Mouse (Mus musculus) hindbrain, embryonic 12.5 days (tissue): ENCODE measurements around the gene Garnl3. TPM values are rescaled to one million over a fixed set of nuclear protein-coding genes. Genes with fewer than 3 reads are reported as not detected.
"Not testable (repeated sequence)": the region's sequence is repeated elsewhere in the genome, so short reads cannot be mapped to it uniquely, and the experiment has no call there.

Experiments used
- ATAC-seq: fragments of 200-750 bp; cut with Nextera tagmentation; 2 replicates; pipeline ENCODE4 v1.8.0; 2017; ENCODE audit warnings: moderate TSS enrichment; ENCODE audit not compliant: low FRiP score
- H3K27ac ChIP-seq: fragments of 300-500 bp; sonication (generic); 2 replicates; pipeline ENCODE4 v1.5.1; 2016; ENCODE audit warnings: mild to moderate bottlenecking
- H3K27me3 ChIP-seq: fragments of 300-500 bp; sonication (generic); 2 replicates; pipeline ENCODE4 v1.6.1; 2016; ENCODE audit warnings: mild to moderate bottlenecking
- H3K36me3 ChIP-seq: fragments of 300-500 bp; sonication (generic); 2 replicates; pipeline ENCODE4 v1.6.1; 2016; ENCODE audit warnings: mild to moderate bottlenecking
- H3K4me1 ChIP-seq: fragments of 300-500 bp; sonication (generic); 2 replicates; pipeline ENCODE4 v1.6.1; 2016
- H3K4me2 ChIP-seq: fragments of 300-500 bp; sonication (generic); replicated peaks from 2 replicates; pipeline ENCODE4 v1.6.1; 2016; ENCODE audit warnings: mild to moderate bottlenecking
- H3K4me3 ChIP-seq: fragments of 300-500 bp; sonication (generic); 2 replicates; pipeline ENCODE4 v1.5.1; 2016; ENCODE audit warnings: mild to moderate bottlenecking
- H3K9ac ChIP-seq: fragments of 300-500 bp; sonication (generic); 2 replicates; pipeline ENCODE4 v1.6.1; 2016; ENCODE audit warnings: mild to moderate bottlenecking, moderate library complexity
- H3K9me3 ChIP-seq: fragments of 300-500 bp; sonication (generic); replicated peaks from 2 replicates; pipeline ENCODE4 v1.6.1; 2016; ENCODE audit warnings: mild to moderate bottlenecking
- WGBS: fragments of 180-500 bp; shearing (Covaris S2); methylation state at CpG from one replicate; pipeline ENCODE4 v1.1.7; 2016; 5-methylcytosine and 5-hydroxymethylcytosine counted together
- polyA plus RNA-seq: library from polyadenylated mRNA; unstranded; fragments of >200 nt; fragmentation: Nextera tagmentation; extraction: Ambion mirVana; gene quantifications from 2 replicates; pipeline ENCODE4 v1.2.1, GENCODE M21; 2016

Gene Garnl3
- polyA plus RNA-seq, 1 experiment from 2014 or later = 20.6 TPM

- ATAC-seq = no peak
- Histone ChIP-seq H3K9ac (no peak overlapping the region), H3K4me1 (no peaks in the 10 kb centered on the region), H3K4me2 (no peak overlapping the region), H3K27ac (no peak overlapping the region), H3K27me3 (no peaks in the 10 kb centered on the region), H3K9me3 (no peaks in the 10 kb centered on the region), H3K36me3 (no peaks in the 10 kb centered on the region), H3K4me3 (no peak overlapping the region)
- 74% methylated on average over 6 of the region's 6 CpGs for WGBS
These were observed 8.6 kb downstream of the Garnl3 start for GRCm38 (mm10) chr2:33122856-33123255.

- H3K4me3 ChIP-seq = no peak overlapping the region
- no peaks in the 10 kb centered on the region for H3K36me3 ChIP-seq
- H3K27me3 ChIP-seq = no peaks in the 10 kb centered on the region
- no peak for ATAC-seq
- no peaks in the 10 kb centered on the region for H3K9me3 ChIP-seq
- H3K4me2 ChIP-seq = no peak overlapping the region
- H3K9ac ChIP-seq = no peak overlapping the region
- no peak overlapping the region for H3K27ac ChIP-seq
- WGBS = 84% methylated on average over 8 of the region's 8 CpGs
- no peaks in the 10 kb centered on the region for H3K4me1 ChIP-seq
These were observed 30.9 kb downstream of the Garnl3 start for GRCm38 (mm10) chr2:33100536-33100935.

- H3K9me3 ChIP-seq, H3K4me2 ChIP-seq, H3K36me3 ChIP-seq, H3K9ac ChIP-seq, H3K4me3 ChIP-seq, H3K27me3 ChIP-seq, H3K27ac ChIP-seq, H3K4me1 ChIP-seq, ATAC-seq: not testable (repeated sequence)
- WGBS = 86% methylated on average over 12 of the region's 12 CpGs
These were observed 34.1 kb downstream of the Garnl3 start for GRCm38 (mm10) chr2:33097326-33097725.

GRCm38 (mm10) chr2:33095221-33095671 lies 36.2 kb downstream of the Garnl3 start:
- Histone ChIP-seq H3K4me3 (no peak overlapping the region), H3K9me3 (no peaks in the 10 kb centered on the region), H3K27me3 (no peaks in the 10 kb centered on the region), H3K4me2 (no peak overlapping the region), H3K36me3 (no peaks in the 10 kb centered on the region), H3K4me1 (no peaks in the 10 kb centered on the region), H3K27ac (no peak overlapping the region), H3K9ac (no peak overlapping the region)
- no peak for ATAC-seq
- 82% methylated on average over 10 of the region's 10 CpGs for WGBS

- no peak overlapping the region for H3K4me3 ChIP-seq
- no peaks in the 10 kb centered on the region for H3K9me3 ChIP-seq
- H3K27me3 ChIP-seq = no peaks in the 10 kb centered on the region
- no peak overlapping the region for H3K9ac ChIP-seq
- WGBS = 89% methylated on average over 8 of the region's 8 CpGs
- no peak for ATAC-seq
- H3K36me3 ChIP-seq = no peaks in the 10 kb centered on the region
- H3K27ac ChIP-seq = no peak overlapping the region
- no peaks in the 10 kb centered on the region for H3K4me1 ChIP-seq
- no peak overlapping the region for H3K4me2 ChIP-seq
These were observed 40.6 kb downstream of the Garnl3 start for GRCm38 (mm10) chr2:33090620-33091520.

- not testable (repeated sequence) for H3K4me3 ChIP-seq, ATAC-seq, H3K9me3 ChIP-seq, H3K27ac ChIP-seq, H3K36me3 ChIP-seq, H3K9ac ChIP-seq, H3K27me3 ChIP-seq, H3K4me2 ChIP-seq, H3K4me1 ChIP-seq
- WGBS = 75% methylated on average over 1 of the region's 1 CpGs
These were observed 41.4 kb downstream of the Garnl3 start for GRCm38 (mm10) chr2:33090033-33090400.

- 91% methylated on average over 5 of the region's 5 CpGs for WGBS
These were observed 42.0 kb downstream of the Garnl3 start for GRCm38 (mm10) chr2:33089356-33090032.

GRCm38 (mm10) chr2:33086671-33087363 lies 44.6 kb downstream of the Garnl3 start:
- no peaks in the 10 kb centered on the region for H3K27me3 ChIP-seq
- no peak overlapping the region for H3K27ac ChIP-seq
- H3K9ac ChIP-seq = no peak overlapping the region
- no peak for ATAC-seq
- H3K36me3 ChIP-seq = no peaks in the 10 kb centered on the region
- H3K4me3 ChIP-seq = no peak overlapping the region
- WGBS = 88% methylated on average over 7 of the region's 7 CpGs
- no peaks in the 10 kb centered on the region for H3K4me1 ChIP-seq
- H3K9me3 ChIP-seq = no peaks in the 10 kb centered on the region
- no peak overlapping the region for H3K4me2 ChIP-seq

More at GRCm38 (mm10) chr2:33089356-33090032, 42.0 kb downstream of the Garnl3 start:
- Histone ChIP-seq H3K4me2 (no peak overlapping the region), H3K9ac (no peak overlapping the region), H3K27ac (no peak overlapping the region), H3K4me1 (no peaks in the 10 kb centered on the region), H3K27me3 (no peaks in the 10 kb centered on the region), H3K9me3 (no peaks in the 10 kb centered on the region), H3K36me3 (no peaks in the 10 kb centered on the region), H3K4me3 (no peak overlapping the region)
- ATAC-seq = no peak

GRCm38 (mm10) chr2:33086016-33086596 lies 45.3 kb downstream of the Garnl3 start:
- ATAC-seq = no peak
- no peak overlapping the region for H3K4me2 ChIP-seq

GRCm38 (mm10) chr2:33084221-33084620 lies 47.2 kb downstream of the Garnl3 start:
- H3K27me3 ChIP-seq = no peaks in the 10 kb centered on the region
- no peak overlapping the region for H3K4me2 ChIP-seq
- peaks cover 11% of the 10 kb centered on the region for H3K4me1 ChIP-seq
- no peak overlapping the region for H3K4me3 ChIP-seq
- WGBS = 97% methylated on average over 3 of the region's 3 CpGs
- no peak overlapping the region for H3K27ac ChIP-seq
- H3K9me3 ChIP-seq = no peaks in the 10 kb centered on the region
- no peak for ATAC-seq
- no peak overlapping the region for H3K9ac ChIP-seq
- H3K36me3 ChIP-seq = no peaks in the 10 kb centered on the region

More at GRCm38 (mm10) chr2:33086016-33086596, 45.3 kb downstream of the Garnl3 start:
- Histone ChIP-seq H3K27me3 (no peaks in the 10 kb centered on the region), H3K27ac (no peak overlapping the region), H3K9ac (no peak overlapping the region), H3K4me1 (no peaks in the 10 kb centered on the region), H3K4me3 (no peak overlapping the region), H3K36me3 (no peaks in the 10 kb centered on the region), H3K9me3 (no peaks in the 10 kb centered on the region)
- WGBS = 54% methylated on average over 7 of the region's 7 CpGs

GRCm38 (mm10) chr2:33080166-33080565 lies 51.3 kb downstream of the Garnl3 start:
- H3K27me3 ChIP-seq = no peaks in the 10 kb centered on the region
- no peak overlapping the region; the same call in 1 of the 2 replicates for H3K27ac ChIP-seq
- H3K4me3 ChIP-seq = no peak overlapping the region
- no peaks in the 10 kb centered on the region for H3K36me3 ChIP-seq
- peaks cover 16% of the 10 kb centered on the region for H3K4me1 ChIP-seq
- no peaks in the 10 kb centered on the region for H3K9me3 ChIP-seq
- WGBS = 39% methylated on average over 4 of the region's 4 CpGs
- no peak overlapping the region for H3K4me2 ChIP-seq
- H3K9ac ChIP-seq = no peak overlapping the region
- ATAC-seq = no peak

GRCm38 (mm10) chr2:33077252-33077651 lies 54.2 kb downstream of the Garnl3 start:
- Histone ChIP-seq H3K27ac (no peak overlapping the region), H3K4me2 (no peak overlapping the region), H3K9me3 (no peaks in the 10 kb centered on the region), H3K27me3 (no peaks in the 10 kb centered on the region), H3K4me3 (no peak overlapping the region), H3K9ac (no peak overlapping the region), H3K4me1 (peaks cover 20% of the 10 kb centered on the region), H3K36me3 (no peaks in the 10 kb centered on the region)
- WGBS = 44% methylated on average over 3 of the region's 3 CpGs
- no peak for ATAC-seq
